Mouse (Mus musculus) bone marrow macrophage, adult 2 months (primary cell): ENCODE results near the gene Msh3.

ENCODE experiments used
- CTCF ChIP-seq: IDR thresholded peaks from 2 replicates; pipeline ENCODE4 v1.5.1; 2012; ENCODE audit warnings: low read depth, mild to moderate bottlenecking, low read length, moderate library complexity
- POLR2A ChIP-seq: IDR thresholded peaks from 2 replicates; pipeline ENCODE4 v1.6.1; 2012; ENCODE audit warnings: mild to moderate bottlenecking, low read depth, low read length, borderline replicate concordance

DNA sequence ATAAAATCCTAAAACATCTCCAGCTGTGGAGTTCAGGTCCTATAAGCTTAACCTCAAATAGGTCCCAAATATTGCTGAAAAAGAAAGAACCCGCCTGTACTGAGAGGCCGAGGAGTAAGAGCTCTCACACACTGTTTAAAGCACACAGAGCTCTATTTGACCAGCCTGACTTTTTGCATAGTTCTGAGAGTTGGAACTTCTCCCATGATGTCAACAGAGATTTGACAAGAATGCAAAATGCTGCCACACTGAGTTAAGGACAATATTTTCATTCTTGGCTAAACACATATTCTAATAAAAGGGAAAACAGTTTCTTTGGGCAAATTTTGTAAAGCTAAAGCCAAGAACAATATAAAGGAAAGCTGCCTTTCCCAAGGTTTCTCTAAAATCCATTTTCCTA is 57.8 kb downstream of the Msh3 start:
- TF ChIP-seq CTCF: no peak
- TF ChIP-seq POLR2A: no peak
